Mouse (Mus musculus) CH12.LX (cell line): ENCODE data around the gene Abhd16a. TPM values are rescaled to one million over a fixed set of nuclear protein-coding genes. Genes with fewer than 3 reads are reported as not detected.

Experiments
- DNase-seq: peaks from one replicate; pipeline ENCODE4 v3.0.0-alpha.2; 2013; ENCODE audit errors: extremely low read depth
- H3K27ac ChIP-seq: 2 replicates; pipeline ENCODE4 v1.5.1; 2012; ENCODE audit warnings: low read depth, mild to moderate bottlenecking, control low read depth, moderate library complexity; ENCODE audit not compliant: insufficient read depth
- H3K27me3 ChIP-seq: replicated peaks from 2 replicates; pipeline ENCODE3; 2012; ENCODE audit warnings: inconsistent platforms
- H3K36me3 ChIP-seq, 2 experiments: replicated peaks in 1 of 2; 2 replicates each; pipeline versions ENCODE3 to v1.6.1; 2012; ENCODE audit warnings: inconsistent platforms in 1 of 2, low read length in 1 of 2, mild to moderate bottlenecking in 1 of 2, mixed read lengths in 1 of 2, moderate library complexity in 1 of 2; ENCODE audit not compliant: control insufficient read depth in 1 of 2, insufficient read depth in 1 of 2
- H3K4me1 ChIP-seq, 2 experiments: 2 replicates each; pipeline ENCODE4 v1.6.1; 2012; ENCODE audit warnings: inconsistent platforms in 1 of 2, moderate library complexity in 1 of 2; ENCODE audit not compliant: insufficient read depth in 2 of 2, control insufficient read depth in 1 of 2
- H3K4me2 ChIP-seq: 2 replicates; pipeline ENCODE4 v1.6.1; 2012; ENCODE audit warnings: low read depth, mild to moderate bottlenecking, control low read depth; ENCODE audit not compliant: poor library complexity, insufficient read depth, severe bottlenecking
- H3K4me3 ChIP-seq, 3 experiments: fragments of 150-350 bp in 1 of 3; sonication (generic) in 1 of 3; replicated peaks in 1 of 3; 2 replicates each; pipeline versions ENCODE3 to v1.5.1; 2011 to 2012; ENCODE audit warnings: low read depth in 2 of 3, low read length in 2 of 3, mild to moderate bottlenecking in 2 of 3, moderate library complexity in 2 of 3, control low read depth in 1 of 3, improper control_type of control experiment in 1 of 3, inconsistent platforms in 1 of 3, mixed read lengths in 1 of 3; ENCODE audit not compliant: poor library complexity in 1 of 3
- H3K79me2 ChIP-seq: replicated peaks from 2 replicates; pipeline ENCODE4 v1.6.1; 2012; ENCODE audit warnings: mild to moderate bottlenecking, moderate library complexity; ENCODE audit not compliant: control insufficient read depth, poor library complexity, insufficient read depth, severe bottlenecking; ENCODE audit errors: extremely low read depth
- H3K9ac ChIP-seq: 2 replicates; pipeline ENCODE4 v1.6.1; 2012; ENCODE audit warnings: low read depth, mild to moderate bottlenecking, control low read depth, moderate library complexity; ENCODE audit not compliant: insufficient read depth
- H3K9me3 ChIP-seq: replicated peaks from 2 replicates; pipeline ENCODE3; 2012; ENCODE audit warnings: low read length, inconsistent platforms, mixed read lengths
- CHD2 ChIP-seq: IDR thresholded peaks from 2 replicates; pipeline ENCODE4 v1.6.1; 2011; ENCODE audit warnings: low read length, improper control_type of control experiment
- CTCF ChIP-seq, 2 experiments: IDR thresholded peaks in 1 of 2; conservative IDR thresholded peaks in 1 of 2; 2 replicates each; pipeline ENCODE4 v1.5.1; 2011 to 2012; ENCODE audit warnings: low read depth in 2 of 2, low read length in 2 of 2, improper control_type of control experiment in 1 of 2, inconsistent platforms in 1 of 2, mild to moderate bottlenecking in 1 of 2, moderate library complexity in 1 of 2
- E2F4 ChIP-seq: IDR thresholded peaks from 2 replicates; pipeline ENCODE4 v1.6.1; 2011; ENCODE audit warnings: low read depth, low read length, improper control_type of control experiment; ENCODE audit not compliant: insufficient replicate concordance
- ELF1 ChIP-seq: IDR thresholded peaks from 2 replicates; pipeline ENCODE4 v1.6.1; 2014; ENCODE audit warnings: low read depth, mild to moderate bottlenecking, inconsistent platforms, low read length, improper control_type of control experiment
- EP300 ChIP-seq: IDR thresholded peaks from 2 replicates; pipeline ENCODE4 v1.6.1; 2011; ENCODE audit warnings: low read length, improper control_type of control experiment
- ETS1 ChIP-seq: conservative IDR thresholded peaks from 2 replicates; pipeline ENCODE4 v1.6.1; 2012; ENCODE audit warnings: low read depth, mild to moderate bottlenecking, inconsistent platforms, low read length, improper control_type of control experiment, moderate library complexity
- HCFC1 ChIP-seq: IDR thresholded peaks from 2 replicates; pipeline ENCODE4 v1.6.1; 2012; ENCODE audit warnings: low read depth, mild to moderate bottlenecking, inconsistent platforms, low read length, improper control_type of control experiment
- JUN ChIP-seq: IDR thresholded peaks from 2 replicates; pipeline ENCODE4 v1.6.1; 2011; ENCODE audit warnings: low read depth, mild to moderate bottlenecking, low read length, improper control_type of control experiment, moderate library complexity; ENCODE audit not compliant: insufficient read depth
- MAFK ChIP-seq: IDR thresholded peaks from 2 replicates; pipeline ENCODE4 v1.6.1; 2011; ENCODE audit warnings: low read length, improper control_type of control experiment; ENCODE audit not compliant: insufficient replicate concordance
- MEF2A ChIP-seq: IDR thresholded peaks from 2 replicates; pipeline ENCODE4 v1.6.1; 2014; ENCODE audit warnings: low read depth, mild to moderate bottlenecking, inconsistent platforms, low read length, improper control_type of control experiment, borderline replicate concordance
- NELFE ChIP-seq: IDR thresholded peaks from 2 replicates; pipeline ENCODE4 v1.6.1; 2011; ENCODE audit warnings: low read depth, low read length, improper control_type of control experiment
- POLR2AphosphoS2 ChIP-seq: IDR thresholded peaks from 2 replicates; pipeline ENCODE4 v1.6.1; 2011; ENCODE audit warnings: low read depth, low read length, improper control_type of control experiment
- SIN3A ChIP-seq: IDR thresholded peaks from 2 replicates; pipeline ENCODE4 v1.6.1; 2012; ENCODE audit warnings: low read length, improper control_type of control experiment, inconsistent platforms
- SMC3 ChIP-seq: IDR thresholded peaks from 2 replicates; pipeline ENCODE4 v1.6.1; 2011; ENCODE audit warnings: low read depth, low read length, improper control_type of control experiment
- TBP ChIP-seq: conservative IDR thresholded peaks from 2 replicates; pipeline ENCODE4 v1.6.1; 2011; ENCODE audit warnings: low read depth, low read length, improper control_type of control experiment
- USF2 ChIP-seq: conservative IDR thresholded peaks from 2 replicates; pipeline ENCODE4 v1.6.1; 2011; ENCODE audit warnings: low read depth, low read length, improper control_type of control experiment
- ZMIZ1 ChIP-seq: IDR thresholded peaks from 2 replicates; pipeline ENCODE4 v1.6.1; 2012; ENCODE audit warnings: low read depth, mild to moderate bottlenecking, inconsistent platforms, low read length, improper control_type of control experiment
- ZNF384 ChIP-seq: IDR thresholded peaks from 2 replicates; pipeline ENCODE4 v1.6.1; 2012; ENCODE audit warnings: low read depth, low read length, improper control_type of control experiment, inconsistent platforms
- dilution Hi-C: fragments of 300-500 bp; cut with MboI; formaldehyde crosslinking; loops from 2 replicates; pipeline ENCODE4 v1.14.3; 2020; ENCODE audit warnings: low sequenced_read_pairs; ENCODE audit not compliant: extremely low pct_unique_long_range_greater_than_20kb, extremely low pct_ligation_motif_present
- in situ Hi-C: fragments of 300-500 bp; cut with MboI; formaldehyde crosslinking; loops from 3 replicates; pipeline ENCODE4 v1.14.3; 2019; ENCODE audit warnings: low sequenced_read_pairs, low pct_ligation_motif_present, low pct_unique_long_range_greater_than_20kb, mixed read lengths
- polyA plus RNA-seq: library from polyadenylated mRNA; unstranded; fragments of >175 nt; gene quantifications from 2 replicates; pipeline ENCODE4 v1.2.1, GENCODE M21; 2012; ENCODE audit warnings: low read depth; ENCODE audit not compliant: insufficient read length
- total RNA-seq, 2 experiments: library from RNA; depleted of rRNA; stranded (reverse); fragments of 300-350 nt in 1 of 2; fragments of >200 nt in 1 of 2; gene quantifications; 2 replicates each; pipeline ENCODE4 v1.2.3; 2012 to 2014

Abhd16a gene
- total and polyA plus RNA-seq, 3 experiments: 11.6 to 16.6 (median 15.3) TPM

GRCm38 (mm10) chr17:35097164-35097655 lies 8.1 kb downstream of the Abhd16a start:
- Histone ChIP-seq H3K4me3 (no peak overlapping the region), H3K4me2 (no peak overlapping the region), H3K27ac (no peak overlapping the region), H3K36me3 (peaks cover 59 to 91% of the 10 kb centered on the region in 2 experiments), H3K27me3 (no peaks in the 10 kb centered on the region), H3K9ac (no peak overlapping the region), H3K9me3 (no peaks in the 10 kb centered on the region), H3K4me1 (peaks cover 0 to 10% of the 10 kb centered on the region in 2 experiments; a peak in 2 of 4 replicates), H3K79me2 (no peaks in the 10 kb centered on the region)
- dilution Hi-C loops (no loop called here), in situ Hi-C loops (no loop called here)
- DNase-seq: no peak
- no peak for TF ChIP-seq MEF2A
- TF ChIP-seq USF2: no peak
- TF ChIP-seq MAFK: no peak
- no peak for TF ChIP-seq TBP
- no peak for TF ChIP-seq JUN
- TF ChIP-seq CTCF (conservative IDR thresholded peaks at IDR 0.05 in 1 of 2, IDR thresholded peaks at IDR 0.05 in 1 of 2; ENCODE audit: low read depth in 2 of 2, low read length in 2 of 2): no peak
- TF ChIP-seq SMC3: no peak

GRCm38 (mm10) chr17:35100196-35100765 lies 11.2 kb downstream of the Abhd16a start:
- TF ChIP-seq NELFE (no peak), CHD2 (no peak), EP300 (no peak), MEF2A (no peak), SIN3A (no peak), ZNF384 (no peak), POLR2AphosphoS2 (no peak), HCFC1 (no peak), ELF1 (no peak), JUN (no peak), E2F4 (no peak), ZMIZ1 (no peak), ETS1 (no peak)
- no peak overlapping the region for H3K27ac ChIP-seq
- no peaks in the 10 kb centered on the region for H3K79me2 ChIP-seq
- peaks cover 58 to 93% of the 10 kb centered on the region in 2 experiments for H3K36me3 ChIP-seq
- no peaks in the 10 kb centered on the region for H3K27me3 ChIP-seq
- no peak overlapping the region for H3K4me2 ChIP-seq
- dilution Hi-C loops: no loop called here
- no peak overlapping the region for H3K9ac ChIP-seq
- no peak overlapping the region for H3K4me3 ChIP-seq
- in situ Hi-C loops: no loop called here
- no peak for DNase-seq
- no peaks in the 10 kb centered on the region for H3K9me3 ChIP-seq
- peaks cover 0 to 4% of the 10 kb centered on the region in 2 experiments; a peak in 1 of 4 replicates for H3K4me1 ChIP-seq
